Mouse (Mus musculus): ENCODE results near the gene St6gal1.

St6gal1 gene

GRCm38 (mm10) chr16:23298441-23298840 lies 73.9 kb downstream of the St6gal1 start:
- DNase-seq (ENCODE audit: low read depth, low spot score) = no peak

GRCm38 (mm10) chr16:23298911-23299310 lies 74.4 kb downstream of the St6gal1 start:
- no peak for DNase-seq (ENCODE audit: low read depth, low spot score)

- DNase-seq (ENCODE audit: low read depth, low spot score) = peak; percentile 55
These were observed 75.6 kb downstream of the St6gal1 start for GRCm38 (mm10) chr16:23299904-23300740.

GRCm38 (mm10) chr16:23301762-23302161 lies 77.2 kb downstream of the St6gal1 start:
- peak; percentile 93 for DNase-seq (ENCODE audit: low read depth, low spot score)

- DNase-seq (ENCODE audit: low read depth, low spot score) = peak; percentile 53
These were observed 81.5 kb downstream of the St6gal1 start for GRCm38 (mm10) chr16:23305830-23306623.

- peak; percentile 88 for DNase-seq (ENCODE audit: low read depth, low spot score)
These were observed 82.8 kb downstream of the St6gal1 start for GRCm38 (mm10) chr16:23307142-23307968.

GRCm38 (mm10) chr16:23308012-23308554 lies 83.5 kb downstream of the St6gal1 start:
- DNase-seq (ENCODE audit: low read depth, low spot score) = peak; percentile 52

- peak; percentile 61 for DNase-seq (ENCODE audit: low read depth, low spot score)
These were observed 84.5 kb downstream of the St6gal1 start for GRCm38 (mm10) chr16:23309080-23309479.

- DNase-seq (ENCODE audit: low read depth, low spot score) = no peak
These were observed 88.1 kb downstream of the St6gal1 start for GRCm38 (mm10) chr16:23312604-23313003.

- DNase-seq (ENCODE audit: low read depth, low spot score) = no peak
These were observed 90.2 kb downstream of the St6gal1 start for GRCm38 (mm10) chr16:23314790-23315189.

- DNase-seq (ENCODE audit: low read depth, low spot score) = no peak
These were observed 93.0 kb downstream of the St6gal1 start for GRCm38 (mm10) chr16:23317411-23318047.

GRCm38 (mm10) chr16:23320025-23320424 lies 95.5 kb downstream of the St6gal1 start:
- no peak for DNase-seq (ENCODE audit: low read depth, low spot score)

GRCm38 (mm10) chr16:23320579-23320978 lies 96.0 kb downstream of the St6gal1 start:
- no peak for DNase-seq (ENCODE audit: low read depth, low spot score)

GRCm38 (mm10) chr16:23322453-23322852 lies 97.9 kb downstream of the St6gal1 start:
- no peak for DNase-seq (ENCODE audit: low read depth, low spot score)

- DNase-seq (ENCODE audit: low read depth, low spot score) = no peak
These were observed 99.4 kb downstream of the St6gal1 start for GRCm38 (mm10) chr16:23323915-23324314.

GRCm38 (mm10) chr16:23324867-23325650 lies 100.5 kb downstream of the St6gal1 start:
- no peak for DNase-seq (ENCODE audit: low read depth, low spot score)

GRCm38 (mm10) chr16:23326664-23327063 lies 102.1 kb downstream of the St6gal1 start:
- DNase-seq (ENCODE audit: low read depth, low spot score) = no peak

- DNase-seq (ENCODE audit: low read depth, low spot score) = no peak
These were observed 102.7 kb downstream of the St6gal1 start for GRCm38 (mm10) chr16:23327266-23327665.

GRCm38 (mm10) chr16:23328201-23328600 lies 103.7 kb downstream of the St6gal1 start:
- no peak for DNase-seq (ENCODE audit: low read depth, low spot score)

- no peak for DNase-seq (ENCODE audit: low read depth, low spot score)
These were observed 107.6 kb downstream of the St6gal1 start for GRCm38 (mm10) chr16:23332136-23332535.
